Mouse (Mus musculus) left cerebral cortex, adult 2 months (tissue): Measurements from ENCODE around the gene Cacna1c. TPM values are rescaled to one million over a fixed set of nuclear protein-coding genes. Genes with fewer than 3 reads are reported as not detected.

Experiments
- DNase-seq, 2 experiments: peaks; one replicate each; pipeline ENCODE4 v3.0.0; 2021 to 2022; ENCODE audit warnings: low spot score in 2 of 2, mixed read lengths in 1 of 2; ENCODE audit errors: extremely low spot score in 1 of 2
- H3K27ac ChIP-seq: fragments of 200-600 bp; 2 replicates; pipeline ENCODE4 v1.8.1; 2022
- H3K4me3 ChIP-seq: fragments of 200-600 bp; 2 replicates; pipeline ENCODE4 v1.8.1; 2022
- CTCF ChIP-seq: fragments of 200-600 bp; IDR thresholded peaks from 2 replicates; pipeline ENCODE4 v1.8.1; 2022; ENCODE audit warnings: antibody characterized with exemption, mild to moderate bottlenecking, moderate library complexity
- intact Hi-C: fragments of 180-260 bp; cut with DNase I; formaldehyde crosslinking; loops from one replicate; pipeline ENCODE4 v1.15.1; 2025
- total RNA-seq, 2 experiments: library from RNA; stranded (reverse); gene quantifications; 2 replicates each; pipeline ENCODE4 v1.2.3; 2021

The Cacna1c gene
- total RNA-seq, 2 experiments from 2014 or later = 69.1 to 73.9 TPM

- Histone ChIP-seq H3K4me3 (no peak overlapping the region), H3K27ac (no peak overlapping the region)
- intact Hi-C loops = no loop called here
- no peak for DNase-seq
- TF ChIP-seq CTCF = no peak
Observed at GRCm38 (mm10) chr6:119180188-119180587, 16.0 kb downstream of the Cacna1c start.

DNA sequence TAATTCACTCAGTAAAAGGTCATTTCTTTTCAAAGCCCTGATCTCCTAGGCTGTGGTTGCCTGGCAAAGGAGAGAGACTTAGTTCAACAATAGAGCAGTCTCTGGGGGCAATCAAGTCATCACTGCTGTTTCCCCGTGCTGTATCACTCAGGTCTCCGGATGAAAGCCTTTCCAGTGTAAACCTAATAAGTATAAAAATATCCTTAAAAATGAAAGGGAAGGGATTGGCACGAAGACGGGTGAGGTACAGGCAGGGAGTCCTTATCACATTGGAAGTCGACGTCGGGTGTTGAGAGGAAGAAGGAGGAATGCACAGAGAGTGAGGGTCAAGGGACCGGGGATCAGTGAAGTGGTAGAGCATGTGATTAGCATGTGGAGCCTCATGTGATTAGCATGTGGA is 19.1 kb downstream of the Cacna1c start:
- intact Hi-C loops = no loop called here
- Histone ChIP-seq H3K4me3 (no peak overlapping the region), H3K27ac (no peak overlapping the region)
- no peak for TF ChIP-seq CTCF
- DNase-seq = no peak

- intact Hi-C loops = no loop called here
- Histone ChIP-seq H3K27ac (no peak overlapping the region), H3K4me3 (peak overlapping the region; percentile 85)
Observed at GRCm38 (mm10) chr6:119176103-119176502, 20.1 kb downstream of the Cacna1c start.

DNA sequence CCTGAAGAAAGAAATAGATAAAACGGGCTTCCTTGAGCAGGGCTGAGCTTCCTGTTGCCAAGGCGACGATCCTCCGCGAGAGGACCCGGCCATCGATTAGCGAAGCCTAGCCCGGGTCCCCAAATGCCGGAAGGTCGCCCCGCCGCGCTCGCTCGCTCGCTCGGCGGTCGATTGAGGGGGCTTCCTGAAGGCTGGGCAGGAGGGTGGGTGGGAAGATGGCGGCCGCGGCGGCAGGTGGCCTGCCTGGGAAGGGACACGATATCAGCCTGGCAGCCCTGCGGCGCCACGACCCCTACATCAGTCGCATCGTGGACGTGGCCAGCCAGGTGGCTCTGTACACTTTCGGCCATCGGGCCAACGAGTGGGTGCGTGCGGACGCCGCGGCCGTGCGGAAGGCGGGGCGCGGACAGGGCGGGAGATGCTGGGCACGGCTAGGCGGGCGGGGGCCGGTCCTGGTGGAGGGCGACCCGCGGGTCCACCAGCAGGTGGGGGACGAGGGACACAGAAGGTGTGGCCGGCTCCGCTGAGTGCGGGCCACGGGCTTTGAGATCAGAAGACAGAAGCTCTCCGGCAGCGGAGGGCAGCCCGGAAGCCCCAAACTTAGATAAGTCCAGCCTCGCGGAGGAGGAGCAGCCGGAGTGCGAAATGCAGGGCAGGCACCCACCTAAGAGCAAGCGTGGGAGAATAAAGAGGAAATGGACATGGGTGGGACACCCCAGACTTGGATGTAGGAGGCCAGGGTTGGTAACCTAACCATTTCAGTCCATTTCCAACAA is 21.0 kb downstream of the Cacna1c start, which contains the start of gene Dcp1b:
TSS of gene Dcp1b (plus strand) at position 176 of the 776 bp plus-strand sequence.
- intact Hi-C loops = loop anchor here (2.0 kb wide), 1 partner anchor 66 kb away; no protein-coding TSS in a partner anchor
- peak; percentile 87 to 90 for DNase-seq
- peak; percentile 30 for TF ChIP-seq CTCF
- H3K27ac ChIP-seq = peak within 1 kb of the TSS; percentile 95
- H3K4me3 ChIP-seq = peak within 1 kb of the TSS; percentile 85

More at GRCm38 (mm10) chr6:119176103-119176502, 20.1 kb downstream of the Cacna1c start:
- DNase-seq = no peak
- TF ChIP-seq CTCF = no peak

DNA sequence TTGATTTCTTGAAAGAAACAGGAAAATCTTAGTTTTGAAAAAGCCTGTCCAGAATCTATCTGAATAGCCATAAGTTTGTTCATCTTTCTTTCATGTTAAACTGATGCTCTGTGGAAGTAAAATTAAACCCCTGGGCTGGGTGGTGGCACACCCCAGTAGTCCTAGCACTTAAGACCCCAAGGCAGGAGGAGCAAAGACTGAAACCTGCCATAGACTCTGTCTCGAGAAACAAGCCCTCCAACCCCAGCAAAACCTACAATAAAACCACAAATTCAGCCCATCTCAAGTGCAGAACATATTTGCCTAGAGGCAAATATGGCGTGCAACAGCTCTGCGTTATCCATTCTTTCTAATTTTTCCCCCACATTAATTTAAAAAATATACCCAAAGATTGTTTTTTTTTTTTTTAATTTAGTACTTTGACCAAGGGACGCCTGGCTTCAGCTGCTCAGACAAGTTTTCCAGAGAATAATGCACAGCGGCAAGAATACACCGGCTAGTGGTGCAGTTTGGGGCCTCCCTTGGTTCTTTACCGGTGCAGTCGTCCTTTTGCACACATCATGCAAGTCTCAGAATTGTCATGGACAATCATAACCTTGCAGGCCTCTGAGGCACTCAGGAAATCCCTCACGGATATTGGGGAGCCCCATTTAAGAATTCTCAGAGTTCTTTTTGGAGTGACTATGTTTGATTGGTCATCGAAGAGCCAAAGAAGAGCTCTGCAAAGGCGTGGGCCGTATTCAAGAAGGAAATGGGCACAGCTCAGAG is 21.7 kb downstream of the Cacna1c start:
- intact Hi-C loops = loop anchor here (2.0 kb wide), 1 partner anchor 66 kb away; no protein-coding TSS in a partner anchor
- DNase-seq = no peak
- Histone ChIP-seq H3K4me3 (peak overlapping the region; percentile 85), H3K27ac (peak overlapping the region; percentile 95)
- no peak for TF ChIP-seq CTCF

DNA sequence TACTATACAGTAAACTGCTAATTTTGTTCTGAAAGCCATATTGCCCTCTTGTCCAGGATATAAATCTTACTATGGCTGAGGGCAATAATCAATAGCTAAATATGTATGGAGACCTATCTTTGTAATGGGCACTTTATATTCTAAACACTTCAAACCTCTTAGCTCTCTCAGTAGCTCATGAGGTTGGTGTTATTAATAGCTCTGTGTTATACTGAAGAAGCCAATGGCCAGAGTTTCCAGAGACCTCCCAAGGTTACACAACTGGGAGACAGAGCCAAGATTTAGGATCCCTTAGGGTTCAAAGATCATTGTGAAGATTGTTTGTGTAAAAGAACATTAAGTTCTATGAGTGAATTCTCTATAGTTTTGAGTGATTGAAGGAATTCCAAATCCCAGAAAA is 30.5 kb downstream of the Cacna1c start:
- Histone ChIP-seq H3K4me3 (no peak overlapping the region), H3K27ac (no peak overlapping the region)
- intact Hi-C loops = no loop called here
- TF ChIP-seq CTCF = no peak
- DNase-seq = no peak

- no peak for DNase-seq
- H3K4me3 ChIP-seq = no peak overlapping the region
- no peak for TF ChIP-seq CTCF
- intact Hi-C loops = no loop called here
- no peak overlapping the region for H3K27ac ChIP-seq
Observed at GRCm38 (mm10) chr6:119145109-119145508, 51.1 kb downstream of the Cacna1c start.

DNA sequence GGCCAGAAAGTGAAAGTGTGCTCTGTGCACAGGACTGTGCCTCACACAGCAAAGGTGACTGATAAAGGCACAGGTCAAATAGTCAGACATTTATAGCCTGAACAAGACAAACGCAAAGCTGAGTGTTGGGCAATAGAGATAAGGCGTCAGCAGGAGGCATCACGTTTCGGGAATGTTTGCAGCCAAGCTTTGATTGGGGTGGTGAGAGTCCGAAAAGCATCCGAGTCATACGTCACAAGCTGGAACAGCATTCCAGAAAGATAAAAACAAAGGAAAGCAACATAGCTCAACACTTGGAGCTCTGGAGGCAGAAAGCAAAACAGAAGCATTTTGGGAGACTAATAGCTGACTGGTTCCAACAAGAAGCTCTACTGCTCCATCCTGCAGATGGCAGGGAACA is 56.7 kb downstream of the Cacna1c start:
- Histone ChIP-seq H3K4me3 (no peak overlapping the region), H3K27ac (no peak overlapping the region)
- intact Hi-C loops = no loop called here
- no peak for TF ChIP-seq CTCF
- no peak for DNase-seq

DNA sequence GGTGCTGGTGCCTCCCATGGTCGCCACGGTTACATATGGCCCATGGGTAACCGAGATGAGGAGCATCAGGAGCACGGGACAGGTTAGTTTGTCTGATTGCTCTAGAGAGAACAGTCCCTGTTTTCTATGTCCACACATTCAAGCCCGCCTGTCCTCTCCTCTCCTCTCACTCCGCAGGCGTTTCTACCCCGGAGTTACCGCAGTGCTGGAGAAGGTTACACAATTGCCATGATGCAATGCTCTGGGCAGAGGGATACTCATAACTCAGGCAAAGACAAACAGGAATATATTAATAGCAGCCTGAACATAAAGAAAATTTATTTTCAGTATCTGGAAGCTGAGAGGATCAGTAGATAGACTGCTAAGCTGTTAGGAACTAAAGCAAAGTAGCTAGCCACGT is 58.5 kb downstream of the Cacna1c start:
- DNase-seq = no peak
- intact Hi-C loops = no loop called here
- TF ChIP-seq CTCF = no peak
- H3K27ac ChIP-seq = no peak overlapping the region
- H3K4me3 ChIP-seq = no peak overlapping the region

- no peak for DNase-seq
- intact Hi-C loops = loop anchor here (5.0 kb wide), 1 partner anchor 214 kb away; no protein-coding TSS in a partner anchor
- H3K4me3 ChIP-seq = no peak overlapping the region
- no peak for TF ChIP-seq CTCF
- H3K27ac ChIP-seq = no peak overlapping the region
Observed at GRCm38 (mm10) chr6:119132863-119133262, 63.4 kb downstream of the Cacna1c start.

DNA sequence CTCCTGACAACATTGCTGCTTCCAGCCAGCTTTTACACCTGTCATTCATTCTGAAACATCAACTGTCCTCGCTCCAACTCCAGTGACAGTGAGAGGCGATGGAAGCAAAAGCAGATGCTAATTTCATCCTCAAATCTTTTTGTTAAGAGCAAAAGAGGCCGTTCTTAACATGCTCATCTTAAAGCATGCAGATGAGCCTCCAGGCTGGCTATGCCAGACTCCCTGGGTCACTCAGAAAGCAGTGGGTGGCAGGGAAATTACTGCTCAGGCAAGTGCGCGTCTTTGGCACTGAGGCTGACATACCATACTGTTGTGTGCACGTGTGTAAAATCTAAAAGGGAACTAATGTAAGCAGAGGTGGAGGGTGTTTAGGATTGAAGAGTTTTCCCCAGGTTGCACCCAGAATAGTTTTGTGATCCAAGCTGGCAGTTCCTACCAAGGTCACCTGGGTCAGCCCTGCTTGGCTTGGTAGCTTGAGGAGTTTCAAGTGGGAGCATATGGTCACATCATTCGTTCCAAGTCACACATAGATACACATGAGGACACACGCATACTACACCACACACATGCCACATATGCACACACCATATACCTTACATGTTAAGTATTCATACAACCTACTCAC is 64.0 kb downstream of the Cacna1c start:
- Histone ChIP-seq H3K4me3 (no peak overlapping the region), H3K27ac (no peak overlapping the region)
- intact Hi-C loops = loop anchor here (5.0 kb wide), 1 partner anchor 215 kb away; no protein-coding TSS in a partner anchor
- DNase-seq = no peak
- no peak for TF ChIP-seq CTCF
